Mouse (Mus musculus) G1E (cell line): ENCODE measurements around the gene Abhd17a.

Experiments
- CTCF ChIP-seq: IDR thresholded peaks from 2 replicates; pipeline ENCODE4 v1.5.1; 2012; ENCODE audit warnings: low read depth, low read length, inconsistent platforms, mixed read lengths
- GATA2 ChIP-seq: IDR thresholded peaks from 2 replicates; pipeline ENCODE4 v1.6.1; 2012; ENCODE audit warnings: low read depth, low read length, inconsistent platforms, borderline replicate concordance
- POLR2AphosphoS5 ChIP-seq: IDR thresholded peaks from 2 replicates; pipeline ENCODE4 v1.6.1; 2012; ENCODE audit warnings: low read depth, low read length, inconsistent platforms; ENCODE audit not compliant: insufficient replicate concordance
- TAL1 ChIP-seq: conservative IDR thresholded peaks from 2 replicates; pipeline ENCODE4 v1.6.1; 2012; ENCODE audit warnings: low read depth, low read length, inconsistent platforms, mixed read lengths

GRCm38 (mm10) chr10:80613821-80614220 lies 23.7 kb upstream of the Abhd17a start:
- TF ChIP-seq TAL1 (no peak), CTCF (no peak), GATA2 (no peak), POLR2AphosphoS5 (no peak)
